Mouse (Mus musculus): ENCODE results near the gene Pik3cb. TPM values are rescaled to one million over a fixed set of nuclear protein-coding genes. Genes with fewer than 3 reads are reported as not detected.
A peak's percentile ranks its signal among the peaks of the same experiment; 100 is the strongest.

Gene Pik3cb
- polyA plus RNA-seq, 1 experiment from 2014 or later: 1.5 TPM

- Histone ChIP-seq H3K9ac (ENCODE audit: low read length) (no peak overlapping the region), H3K36me3 (ENCODE audit: control insufficient read depth, insufficient read depth, low read length) (no peaks in the 10 kb centered on the region), H3K27me3 (ENCODE audit: control insufficient read depth, insufficient read depth, low read length) (no peaks in the 10 kb centered on the region), H3K27ac (replicated peaks in 1 of 2; ENCODE audit: control insufficient read depth in 1 of 2, insufficient read depth in 1 of 2, low read depth in 2 of 2, low read length in 2 of 2) (no peak overlapping the region), H3K4me2 (ENCODE audit: low read length) (no peak overlapping the region), H3K4me3 (ENCODE audit: control insufficient read depth in 1 of 2, insufficient read depth in 1 of 2, low read depth in 1 of 2, low read length in 2 of 2) (no peak overlapping the region), H3K4me1 (ENCODE audit: control insufficient read depth in 2 of 2, insufficient read depth in 2 of 2, low read length in 2 of 2) (no peaks in the 10 kb centered on the region), H3K9me3 (ENCODE audit: control insufficient read depth, low read length) (no peaks in the 10 kb centered on the region)
- WGBS: 68% methylated on average over 12 of the region's 12 CpGs
- no peak for ATAC-seq (ENCODE audit: insufficient number of reproducible peaks, insufficient read depth, low FRiP score, low read depth)
These were observed 131.1 kb downstream of the Pik3cb start for GRCm38 (mm10) chr9:99009069-99009897.

- H3K27me3 ChIP-seq (ENCODE audit: control insufficient read depth, insufficient read depth, low read length): no peaks in the 10 kb centered on the region
- no peak overlapping the region for H3K9ac ChIP-seq (ENCODE audit: low read length)
- peaks cover 3 to 5% of the 10 kb centered on the region in 2 experiments; a peak in 1 of 4 replicates for H3K4me1 ChIP-seq (ENCODE audit: control insufficient read depth in 2 of 2, insufficient read depth in 2 of 2, low read length in 2 of 2)
- H3K27ac ChIP-seq (replicated peaks in 1 of 2; ENCODE audit: control insufficient read depth in 1 of 2, insufficient read depth in 1 of 2, low read depth in 2 of 2, low read length in 2 of 2): no peak overlapping the region
- ATAC-seq (ENCODE audit: insufficient number of reproducible peaks, insufficient read depth, low FRiP score, low read depth): no peak
- H3K4me2 ChIP-seq (ENCODE audit: low read length): no peak overlapping the region
- H3K9me3 ChIP-seq (ENCODE audit: control insufficient read depth, low read length): no peaks in the 10 kb centered on the region
- WGBS: 88% methylated on average over 6 of the region's 6 CpGs
- peaks cover 30% of the 10 kb centered on the region for H3K36me3 ChIP-seq (ENCODE audit: control insufficient read depth, insufficient read depth, low read length)
- no peak overlapping the region for H3K4me3 ChIP-seq (ENCODE audit: control insufficient read depth in 1 of 2, insufficient read depth in 1 of 2, low read depth in 1 of 2, low read length in 2 of 2)
These were observed 139.1 kb downstream of the Pik3cb start for GRCm38 (mm10) chr9:99001326-99001725.

GRCm38 (mm10) chr9:98999881-99000339 is 140.5 kb downstream of the Pik3cb start:
- no peaks in the 10 kb centered on the region for H3K9me3 ChIP-seq (ENCODE audit: control insufficient read depth, low read length)
- peaks cover 3 to 5% of the 10 kb centered on the region in 2 experiments; a peak in 1 of 4 replicates for H3K4me1 ChIP-seq (ENCODE audit: control insufficient read depth in 2 of 2, insufficient read depth in 2 of 2, low read length in 2 of 2)
- H3K4me2 ChIP-seq (ENCODE audit: low read length): no peak overlapping the region
- peaks cover 39% of the 10 kb centered on the region for H3K36me3 ChIP-seq (ENCODE audit: control insufficient read depth, insufficient read depth, low read length)
- no peak for ATAC-seq (ENCODE audit: insufficient number of reproducible peaks, insufficient read depth, low FRiP score, low read depth)
- no peak overlapping the region for H3K4me3 ChIP-seq (ENCODE audit: control insufficient read depth in 1 of 2, insufficient read depth in 1 of 2, low read depth in 1 of 2, low read length in 2 of 2)
- no peaks in the 10 kb centered on the region for H3K27me3 ChIP-seq (ENCODE audit: control insufficient read depth, insufficient read depth, low read length)
- no peak overlapping the region for H3K27ac ChIP-seq (replicated peaks in 1 of 2; ENCODE audit: control insufficient read depth in 1 of 2, insufficient read depth in 1 of 2, low read depth in 2 of 2, low read length in 2 of 2)
- WGBS: 65% methylated on average over 9 of the region's 9 CpGs
- H3K9ac ChIP-seq (ENCODE audit: low read length): no peak overlapping the region

GRCm38 (mm10) chr9:98994103-98994502 is 146.3 kb downstream of the Pik3cb start:
- no peak for ATAC-seq (ENCODE audit: insufficient number of reproducible peaks, insufficient read depth, low FRiP score, low read depth)
- 94% methylated on average over 4 of the region's 4 CpGs for WGBS
- Histone ChIP-seq H3K27me3 (ENCODE audit: control insufficient read depth, insufficient read depth, low read length) (no peaks in the 10 kb centered on the region), H3K4me2 (ENCODE audit: low read length) (no peak overlapping the region), H3K36me3 (ENCODE audit: control insufficient read depth, insufficient read depth, low read length) (peaks cover 33% of the 10 kb centered on the region; the same call in 1 of the 2 replicates), H3K4me3 (ENCODE audit: control insufficient read depth in 1 of 2, insufficient read depth in 1 of 2, low read depth in 1 of 2, low read length in 2 of 2) (no peak overlapping the region), H3K9me3 (ENCODE audit: control insufficient read depth, low read length) (no peaks in the 10 kb centered on the region), H3K4me1 (ENCODE audit: control insufficient read depth in 2 of 2, insufficient read depth in 2 of 2, low read length in 2 of 2) (no peaks in the 10 kb centered on the region), H3K9ac (ENCODE audit: low read length) (no peak overlapping the region), H3K27ac (replicated peaks in 1 of 2; ENCODE audit: control insufficient read depth in 1 of 2, insufficient read depth in 1 of 2, low read depth in 2 of 2, low read length in 2 of 2) (no peak overlapping the region)

GRCm38 (mm10) chr9:98987131-98987530 is 153.3 kb downstream of the Pik3cb start:
- Histone ChIP-seq H3K27ac (replicated peaks in 1 of 2; ENCODE audit: control insufficient read depth in 1 of 2, insufficient read depth in 1 of 2, low read depth in 2 of 2, low read length in 2 of 2) (no peak overlapping the region), H3K27me3 (ENCODE audit: control insufficient read depth, insufficient read depth, low read length) (peaks cover 11% of the 10 kb centered on the region), H3K4me1 (ENCODE audit: control insufficient read depth in 2 of 2, insufficient read depth in 2 of 2, low read length in 2 of 2) (peaks cover 0 to 6% of the 10 kb centered on the region in 2 experiments; a peak in 2 of 4 replicates), H3K9me3 (ENCODE audit: control insufficient read depth, low read length) (no peaks in the 10 kb centered on the region), H3K36me3 (ENCODE audit: control insufficient read depth, insufficient read depth, low read length) (peaks cover 1% of the 10 kb centered on the region; the same call in 1 of the 2 replicates), H3K9ac (ENCODE audit: low read length) (peak overlapping the region; percentile 85), H3K4me2 (ENCODE audit: low read length) (peak overlapping the region; percentile 89), H3K4me3 (ENCODE audit: control insufficient read depth in 1 of 2, insufficient read depth in 1 of 2, low read depth in 1 of 2, low read length in 2 of 2) (peak overlapping the region; percentile 71 to 81; a peak in 3 of 4 replicates)
- no peak for ATAC-seq (ENCODE audit: insufficient number of reproducible peaks, insufficient read depth, low FRiP score, low read depth)
- 42% methylated on average over 9 of the region's 9 CpGs for WGBS

Other genes starting within 250 kb of the Pik3cb start
- gene 7420426K07Rik, start 237.5 kb downstream of the Pik3cb start, polyA plus RNA-seq (2014; fragmentation: Nextera tagmentation; extraction: Ambion mirVana): not detected in 2 replicates
- not detected in 2 replicates for gene Foxl2, start 185.3 kb downstream of the Pik3cb start, polyA plus RNA-seq (2014; fragmentation: Nextera tagmentation; extraction: Ambion mirVana)
- gene Faim, start 154.2 kb downstream of the Pik3cb start, polyA plus RNA-seq (2014; fragmentation: Nextera tagmentation; extraction: Ambion mirVana): 32.3 and 32.5 TPM in 2 replicates
- gene Gm1123, start 104.9 kb downstream of the Pik3cb start, polyA plus RNA-seq (2014; fragmentation: Nextera tagmentation; extraction: Ambion mirVana): 0.12 and 0.18 TPM in 2 replicates
- gene Faiml, start 96.6 kb upstream of the Pik3cb start, polyA plus RNA-seq (2014; fragmentation: Nextera tagmentation; extraction: Ambion mirVana): not detected in 2 replicates
- 24.7 and 25.5 TPM in 2 replicates for gene Cep70, start 102.7 kb upstream of the Pik3cb start, polyA plus RNA-seq (2014; fragmentation: Nextera tagmentation; extraction: Ambion mirVana)
- gene Esyt3, start 217.9 kb upstream of the Pik3cb start, polyA plus RNA-seq (2014; fragmentation: Nextera tagmentation; extraction: Ambion mirVana): 0.14 and 0.32 TPM in 2 replicates